Mouse (Mus musculus): Measurements from ENCODE around the gene Fyb2. TPM values are rescaled to one million over a fixed set of nuclear protein-coding genes. Genes with fewer than 3 reads are reported as not detected.
"Not testable (repeated sequence)": the region's sequence is repeated elsewhere in the genome, so short reads cannot be mapped to it uniquely, and the experiment has no call there.

Fyb2 gene
- total RNA-seq, 2 experiments from 2014 or later: 0.34 to 0.51 TPM

DNA sequence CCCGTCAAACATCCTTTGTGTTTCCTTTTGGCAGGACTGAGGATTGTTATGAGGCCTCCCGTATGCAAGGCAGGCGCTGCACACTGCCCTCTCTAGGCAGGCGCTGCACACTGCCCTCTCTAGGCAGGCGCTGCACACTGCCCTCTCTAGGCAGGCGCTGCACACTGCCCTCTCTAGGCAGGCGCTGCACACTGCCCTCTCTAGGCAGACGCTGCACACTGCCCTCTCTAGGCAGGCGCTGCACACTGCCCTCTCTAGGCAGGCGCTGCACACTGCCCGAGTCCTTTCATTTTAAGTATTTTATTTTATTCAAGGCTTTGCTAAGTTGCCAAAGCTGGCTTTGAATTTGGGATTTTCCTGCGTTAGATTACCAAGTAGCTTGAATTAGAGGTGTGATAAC is 91.4 kb downstream of the Fyb2 start:
- DNase-seq (ENCODE audit: low spot score in 2 of 2): not testable (repeated sequence)

DNA sequence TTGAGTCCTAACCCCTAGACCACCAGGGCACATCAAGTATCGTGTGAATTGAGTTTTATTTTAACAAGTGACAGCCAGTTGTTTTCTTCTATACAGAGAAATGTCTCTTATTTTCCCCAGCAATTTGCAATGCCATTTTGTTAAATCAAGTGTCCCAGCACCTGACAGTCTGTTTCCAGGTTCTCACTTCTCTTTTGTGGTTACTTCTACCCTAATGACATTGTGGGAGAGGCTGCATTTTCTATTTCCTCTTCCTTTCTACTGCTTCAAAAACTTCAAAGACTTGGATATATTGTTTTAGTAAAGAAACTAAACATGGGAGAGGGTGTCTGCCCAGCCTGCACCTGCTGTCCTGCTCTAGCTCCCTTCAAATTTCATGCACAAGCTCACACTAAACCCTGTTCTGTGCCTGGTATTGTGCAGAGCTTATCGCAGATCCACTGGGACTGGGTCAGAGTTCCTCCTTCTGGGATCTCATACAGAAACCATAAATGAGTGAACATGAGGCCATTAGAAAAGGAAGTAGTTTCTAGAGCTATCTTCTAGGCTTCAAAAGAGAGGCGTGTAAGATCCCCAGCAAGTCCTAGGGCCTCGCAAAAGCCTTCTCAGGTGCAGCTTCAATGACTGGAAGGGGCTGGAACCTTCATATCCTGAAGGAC is 94.2 kb downstream of the Fyb2 start:
- no peak for DNase-seq (ENCODE audit: low spot score in 2 of 2)

DNA sequence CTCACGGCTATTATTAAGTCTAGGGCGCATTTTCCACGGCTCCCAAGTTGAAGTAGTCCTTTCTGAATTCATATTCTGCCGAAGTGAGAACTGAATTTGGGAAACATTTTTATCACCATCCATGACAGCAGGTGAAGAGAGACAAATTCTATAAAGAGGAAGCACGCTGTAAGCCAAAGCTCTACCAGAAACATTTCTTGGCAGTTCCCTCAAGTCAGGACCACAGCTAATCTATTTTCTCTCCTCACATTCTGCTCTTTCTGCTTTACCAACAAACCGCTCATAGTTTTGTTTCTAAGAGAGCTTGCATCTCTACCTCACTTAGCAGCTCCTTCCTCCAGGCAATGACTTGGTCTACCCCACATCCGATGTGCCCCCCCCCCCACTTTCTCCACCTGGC is 100.5 kb downstream of the Fyb2 start:
- no peak for DNase-seq (ENCODE audit: low spot score in 2 of 2)

GRCm38 (mm10) chr4:105015496-105015895 is 102.2 kb downstream of the Fyb2 start:
- DNase-seq (ENCODE audit: low spot score in 2 of 2): no peak

- no peak for DNase-seq (ENCODE audit: low spot score in 2 of 2)
Measured at GRCm38 (mm10) chr4:105016006-105016613, 102.9 kb downstream of the Fyb2 start.

DNA sequence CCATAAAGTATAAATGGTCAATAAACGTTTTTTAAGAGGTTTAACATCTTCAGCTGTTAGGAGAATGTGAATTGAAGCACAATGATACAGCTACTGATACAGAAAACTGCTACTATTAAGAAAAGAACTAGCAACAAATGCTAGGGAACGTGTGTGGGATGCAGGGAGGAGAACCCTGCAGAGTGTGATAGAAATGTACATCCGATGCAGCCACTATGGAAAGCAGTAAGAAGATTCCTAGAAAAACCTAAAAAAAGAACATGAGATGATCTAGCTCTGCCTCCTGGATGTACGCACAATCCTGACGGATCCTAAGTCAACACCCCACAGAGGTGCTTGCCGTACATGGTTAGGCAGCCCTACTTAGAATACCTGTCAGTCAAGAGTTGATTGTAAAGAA is 114.0 kb downstream of the Fyb2 start:
- DNase-seq (ENCODE audit: low spot score in 2 of 2): no peak

DNA sequence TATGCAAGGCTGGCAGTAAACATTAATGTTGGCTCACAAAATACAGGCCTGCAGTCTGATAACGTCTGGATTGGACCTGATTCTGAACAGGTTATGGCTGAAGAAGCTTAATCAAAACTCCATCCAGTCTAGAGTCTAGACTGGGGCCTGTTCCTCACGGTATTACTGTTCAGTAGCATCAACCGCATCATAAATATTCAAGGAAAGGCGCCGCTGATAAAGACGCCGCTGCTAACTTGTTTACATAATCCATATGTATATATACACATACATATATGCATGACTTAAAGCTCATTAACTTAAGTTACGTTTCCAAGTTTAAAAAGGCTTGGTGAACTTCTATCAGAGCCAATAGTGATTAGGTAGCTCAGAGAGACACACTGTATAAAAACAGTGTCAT is 117.8 kb downstream of the Fyb2 start:
- no peak for DNase-seq (ENCODE audit: low spot score in 2 of 2)

- DNase-seq (ENCODE audit: low spot score in 2 of 2): no peak
Measured at GRCm38 (mm10) chr4:105033153-105033552, 119.9 kb downstream of the Fyb2 start.

DNA sequence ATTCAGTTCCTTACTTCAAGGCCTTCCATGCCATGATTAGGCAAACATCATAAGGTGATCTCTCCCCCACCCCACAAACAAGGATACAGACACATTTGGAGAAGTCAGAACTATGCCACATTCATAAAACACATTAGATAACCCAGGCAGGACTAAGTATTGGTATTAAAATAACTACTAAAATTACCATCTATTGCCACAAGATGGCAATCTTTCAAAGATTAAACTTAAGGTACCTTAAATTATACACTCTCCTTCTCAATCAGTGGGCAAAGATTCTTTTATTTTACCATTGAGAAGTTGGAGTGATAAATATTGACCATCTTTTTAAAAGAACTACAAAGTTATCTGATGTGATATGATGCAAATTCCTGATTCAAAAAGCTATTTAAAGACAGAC is 121.0 kb downstream of the Fyb2 start:
- DNase-seq (ENCODE audit: low spot score in 2 of 2): no peak

- no peak for DNase-seq (ENCODE audit: low spot score in 2 of 2)
Measured at GRCm38 (mm10) chr4:105050041-105050440, 136.8 kb downstream of the Fyb2 start.

DNA sequence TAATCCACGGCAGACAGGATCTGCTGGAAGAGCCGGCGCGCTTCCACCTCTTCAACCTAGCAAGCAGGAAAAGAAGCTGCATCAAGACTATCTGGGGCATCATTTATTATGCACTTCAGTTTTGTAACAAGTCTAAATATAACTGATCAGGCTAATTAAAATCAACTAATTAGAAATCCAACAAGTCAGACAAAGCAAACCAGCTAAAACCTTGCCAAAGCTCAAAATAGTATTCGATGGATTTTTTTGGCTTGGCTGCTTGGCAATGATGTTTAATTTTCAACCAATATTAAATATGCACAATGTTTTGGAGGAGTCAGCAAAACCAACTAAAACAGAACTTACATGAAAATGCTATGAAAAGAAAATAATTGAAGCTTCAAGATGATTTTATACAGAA is 138.0 kb downstream of the Fyb2 start:
- no peak for DNase-seq (ENCODE audit: low spot score in 2 of 2)

Other genes with a start within 250 kb of the Fyb2 start
- 10 to 100 TPM in 1 of 2 experiments, under 1 TPM in 1; 0.36 to 13.0 TPM for gene C8b, start 147.1 kb upstream of the Fyb2 start, total RNA-seq (2021)
- not detected for gene Gm17662, start 56.1 kb upstream of the Fyb2 start, total RNA-seq (2021)
- gene C8a, start 37.1 kb upstream of the Fyb2 start, total RNA-seq (2021): 10 to 100 TPM in 1 of 2 experiments, under 1 TPM in 1; 0.48 to 15.3 TPM
- 1 to 10 TPM; 5.9 to 7.7 TPM for gene Prkaa2, start 196.4 kb downstream of the Fyb2 start, total RNA-seq (2021)
- 100 to 1,000 TPM; 231 to 252 TPM for gene Plpp3, start 243.9 kb downstream of the Fyb2 start, total RNA-seq (2021)